Mouse (Mus musculus) liver, adult 2 months (tissue): ENCODE results near the gene Tnni3k. TPM values are rescaled to one million over a fixed set of nuclear protein-coding genes. Genes with fewer than 3 reads are reported as not detected.

Source experiments
- DNase-seq: peaks from one replicate; pipeline ENCODE4 v3.0.0-alpha.2; 2011; ENCODE audit warnings: low read depth, low spot score; ENCODE audit errors: extremely low read depth
- H3K27ac ChIP-seq: fragments of 200-500 bp; replicated peaks from 2 replicates; pipeline ENCODE4 v1.5.1; 2012; ENCODE audit warnings: low read depth, mild to moderate bottlenecking, control low read depth, inconsistent platforms, low read length; ENCODE audit not compliant: insufficient read depth
- H3K27me3 ChIP-seq: fragments of 200-500 bp; 2 replicates; pipeline ENCODE4 v1.6.1; 2012; ENCODE audit warnings: mild to moderate bottlenecking, moderate library complexity, low read length, inconsistent platforms; ENCODE audit not compliant: control insufficient read depth, insufficient read depth
- H3K36me3 ChIP-seq: fragments of 200-500 bp; 2 replicates; pipeline ENCODE4 v1.6.1; 2012; ENCODE audit warnings: low read length, inconsistent platforms; ENCODE audit not compliant: control insufficient read depth, insufficient read depth
- H3K4me1 ChIP-seq: fragments of 200-500 bp; 2 replicates; pipeline ENCODE4 v1.6.1; 2011; ENCODE audit warnings: low read length; ENCODE audit not compliant: control insufficient read depth, insufficient read depth
- H3K4me3 ChIP-seq: fragments of 200-500 bp; 2 replicates; pipeline ENCODE4 v1.5.1; 2011; ENCODE audit warnings: low read depth, mild to moderate bottlenecking, control low read depth, low read length, moderate library complexity; ENCODE audit not compliant: insufficient read depth
- H3K79me2 ChIP-seq: fragments of 200-500 bp; 2 replicates; pipeline ENCODE4 v1.6.1; 2012; ENCODE audit warnings: inconsistent platforms, mild to moderate bottlenecking, low read length, moderate library complexity; ENCODE audit not compliant: control insufficient read depth, insufficient read depth
- H3K9ac ChIP-seq: fragments of 200-500 bp; 2 replicates; pipeline ENCODE4 v1.6.1; 2012; ENCODE audit warnings: low read depth, mild to moderate bottlenecking, control low read depth, inconsistent platforms, low read length
- CTCF ChIP-seq: fragments of 200-500 bp; IDR thresholded peaks from 2 replicates; pipeline ENCODE4 v1.5.1; 2011; ENCODE audit warnings: low read depth, low read length, control low read depth
- POLR2A ChIP-seq: fragments of 200-500 bp; IDR thresholded peaks from 2 replicates; pipeline ENCODE4 v1.6.1; 2011; ENCODE audit warnings: low read length, control low read depth; ENCODE audit not compliant: insufficient read depth; ENCODE audit errors: extremely low read depth
- WGBS: fragments of 180-500 bp; shearing (Covaris S2); methylation state at CpG from one replicate; pipeline ENCODE4 v1.1.7; 2018; 5-methylcytosine and 5-hydroxymethylcytosine counted together
- polyA plus RNA-seq: library from polyadenylated mRNA; depleted of rRNA; stranded (reverse); fragments of >200 nt; gene quantifications from 2 replicates; pipeline ENCODE4 v1.2.3, GENCODE M21; 2012
- total RNA-seq: library from RNA; depleted of rRNA; stranded (reverse); fragments of >200 nt; gene quantifications from 2 replicates; pipeline ENCODE4 v1.2.3, GENCODE M21; 2014

Tnni3k gene
- total and polyA plus RNA-seq, 2 experiments, result not detected

GRCm38 (mm10) chr3:154879080-154879479 lies 176.1 kb downstream of the Tnni3k start:
- Histone ChIP-seq H3K27me3 (no peaks in the 10 kb centered on the region), H3K27ac (no peak overlapping the region), H3K4me1 (no peaks in the 10 kb centered on the region), H3K79me2 (no peaks in the 10 kb centered on the region), H3K36me3 (no peaks in the 10 kb centered on the region), H3K4me3 (no peak overlapping the region), H3K9ac (no peak overlapping the region)
- 92% methylated on average over 1 of the region's 1 CpGs for WGBS
- DNase-seq, result no peak
- TF ChIP-seq POLR2A, result no peak
- TF ChIP-seq CTCF, result no peak

- Histone ChIP-seq H3K4me1 (no peaks in the 10 kb centered on the region), H3K4me3 (no peak overlapping the region), H3K36me3 (no peaks in the 10 kb centered on the region), H3K79me2 (no peaks in the 10 kb centered on the region), H3K9ac (no peak overlapping the region), H3K27ac (no peak overlapping the region), H3K27me3 (no peaks in the 10 kb centered on the region)
- no peak for TF ChIP-seq POLR2A
- TF ChIP-seq CTCF, result no peak
- WGBS, result 77% methylated on average over 4 of the region's 4 CpGs
- no peak for DNase-seq
Measured at GRCm38 (mm10) chr3:154868807-154869206, 186.4 kb downstream of the Tnni3k start.

GRCm38 (mm10) chr3:154861921-154862320 lies 193.3 kb downstream of the Tnni3k start:
- no peaks in the 10 kb centered on the region for H3K4me1 ChIP-seq
- H3K27me3 ChIP-seq, result no peaks in the 10 kb centered on the region
- H3K4me3 ChIP-seq, result no peak overlapping the region
- H3K79me2 ChIP-seq, result no peaks in the 10 kb centered on the region
- no peak overlapping the region for H3K9ac ChIP-seq
- WGBS, result 80% methylated on average over 6 of the region's 6 CpGs
- no peak overlapping the region for H3K27ac ChIP-seq
- DNase-seq, result no peak
- TF ChIP-seq POLR2A, result no peak
- no peak for TF ChIP-seq CTCF
- H3K36me3 ChIP-seq, result no peaks in the 10 kb centered on the region

- no peaks in the 10 kb centered on the region for H3K4me1 ChIP-seq
- H3K27me3 ChIP-seq, result no peaks in the 10 kb centered on the region
- no peak for DNase-seq
- H3K79me2 ChIP-seq, result no peaks in the 10 kb centered on the region
- TF ChIP-seq POLR2A, result no peak
- TF ChIP-seq CTCF, result no peak
- no peak overlapping the region for H3K4me3 ChIP-seq
- no peak overlapping the region for H3K9ac ChIP-seq
- no peak overlapping the region for H3K27ac ChIP-seq
- H3K36me3 ChIP-seq, result no peaks in the 10 kb centered on the region
- WGBS, result 50% methylated on average over 3 of the region's 3 CpGs
Measured at GRCm38 (mm10) chr3:154859721-154860120, 195.5 kb downstream of the Tnni3k start.

GRCm38 (mm10) chr3:154853257-154853656 lies 201.9 kb downstream of the Tnni3k start:
- no peaks in the 10 kb centered on the region for H3K36me3 ChIP-seq
- H3K27ac ChIP-seq, result no peak overlapping the region
- TF ChIP-seq POLR2A, result no peak
- no peak for TF ChIP-seq CTCF
- no peak overlapping the region for H3K9ac ChIP-seq
- DNase-seq, result no peak
- WGBS, result 47% methylated on average over 6 of the region's 6 CpGs
- H3K4me3 ChIP-seq, result no peak overlapping the region
- no peaks in the 10 kb centered on the region for H3K27me3 ChIP-seq
- no peaks in the 10 kb centered on the region for H3K79me2 ChIP-seq
- H3K4me1 ChIP-seq, result no peaks in the 10 kb centered on the region

- H3K36me3 ChIP-seq, result no peaks in the 10 kb centered on the region
- DNase-seq, result no peak
- no peaks in the 10 kb centered on the region for H3K79me2 ChIP-seq
- H3K4me1 ChIP-seq, result no peaks in the 10 kb centered on the region
- no peak for TF ChIP-seq POLR2A
- TF ChIP-seq CTCF, result no peak
- 72% methylated on average over 3 of the region's 3 CpGs for WGBS
- H3K27ac ChIP-seq, result no peak overlapping the region
- no peaks in the 10 kb centered on the region for H3K27me3 ChIP-seq
- H3K4me3 ChIP-seq, result no peak overlapping the region
- no peak overlapping the region for H3K9ac ChIP-seq
Measured at GRCm38 (mm10) chr3:154852281-154852680, 202.9 kb downstream of the Tnni3k start.
